Mouse (Mus musculus): ENCODE results near the gene Oxtr.

DNA sequence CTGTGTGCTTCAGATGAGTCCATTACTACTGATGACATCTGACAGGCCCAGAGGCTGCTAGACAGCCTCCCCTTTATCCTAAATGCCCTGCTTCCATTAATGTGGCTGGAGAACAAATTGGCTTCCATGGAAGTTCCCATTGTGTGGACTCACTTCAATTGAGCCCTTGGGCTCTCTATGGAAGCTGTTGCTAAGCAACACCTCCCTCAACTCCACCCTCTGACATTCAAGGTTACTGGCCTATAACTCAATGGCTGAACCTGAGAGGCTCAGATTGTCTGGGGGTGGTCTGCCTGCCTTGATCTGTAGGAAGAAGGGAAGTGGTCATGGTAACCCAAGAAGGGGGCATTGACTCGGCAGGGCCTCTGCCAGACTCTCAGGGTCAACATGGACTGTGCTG is 26.8 kb upstream of the Oxtr start:
- TF ChIP-seq CTCF (IDR thresholded peaks at IDR 0.05; ENCODE audit: low read depth) (no peak), EP300 (IDR thresholded peaks at IDR 0.05; ENCODE audit: low read depth) (no peak)

Measured in liver, postnatal 0 days (tissue).